Mouse (Mus musculus) CH12.LX (cell line): ENCODE measurements at regions not wholly inside any gene's neighbourhood (a gene's known extent, or its start where the extent isn't known, plus 50 kb on each side); places are given as distances from the start of the nearest gene placed in this dataset.

Experiments used
- DNase-seq: peaks from one replicate; pipeline ENCODE4 v3.0.0-alpha.2; 2013; ENCODE audit errors: extremely low read depth
- H3K27ac ChIP-seq: 2 replicates; pipeline ENCODE4 v1.5.1; 2012; ENCODE audit warnings: low read depth, mild to moderate bottlenecking, control low read depth, moderate library complexity; ENCODE audit not compliant: insufficient read depth
- H3K27me3 ChIP-seq: replicated peaks from 2 replicates; pipeline ENCODE3; 2012; ENCODE audit warnings: inconsistent platforms
- H3K36me3 ChIP-seq, 2 experiments: replicated peaks in 1 of 2; 2 replicates each; pipeline versions ENCODE3 to v1.6.1; 2012; ENCODE audit warnings: inconsistent platforms in 1 of 2, low read length in 1 of 2, mild to moderate bottlenecking in 1 of 2, mixed read lengths in 1 of 2, moderate library complexity in 1 of 2; ENCODE audit not compliant: control insufficient read depth in 1 of 2, insufficient read depth in 1 of 2
- H3K4me1 ChIP-seq, 2 experiments: 2 replicates each; pipeline ENCODE4 v1.6.1; 2012; ENCODE audit warnings: inconsistent platforms in 1 of 2, moderate library complexity in 1 of 2; ENCODE audit not compliant: insufficient read depth in 2 of 2, control insufficient read depth in 1 of 2
- H3K4me2 ChIP-seq: 2 replicates; pipeline ENCODE4 v1.6.1; 2012; ENCODE audit warnings: low read depth, mild to moderate bottlenecking, control low read depth; ENCODE audit not compliant: poor library complexity, insufficient read depth, severe bottlenecking
- H3K4me3 ChIP-seq, 3 experiments: fragments of 150-350 bp in 1 of 3; sonication (generic) in 1 of 3; replicated peaks in 1 of 3; 2 replicates each; pipeline versions ENCODE3 to v1.5.1; 2011 to 2012; ENCODE audit warnings: low read depth in 2 of 3, low read length in 2 of 3, mild to moderate bottlenecking in 2 of 3, moderate library complexity in 2 of 3, control low read depth in 1 of 3, improper control_type of control experiment in 1 of 3, inconsistent platforms in 1 of 3, mixed read lengths in 1 of 3; ENCODE audit not compliant: poor library complexity in 1 of 3
- H3K79me2 ChIP-seq: replicated peaks from 2 replicates; pipeline ENCODE4 v1.6.1; 2012; ENCODE audit warnings: mild to moderate bottlenecking, moderate library complexity; ENCODE audit not compliant: control insufficient read depth, poor library complexity, insufficient read depth, severe bottlenecking; ENCODE audit errors: extremely low read depth
- H3K9ac ChIP-seq: 2 replicates; pipeline ENCODE4 v1.6.1; 2012; ENCODE audit warnings: low read depth, mild to moderate bottlenecking, control low read depth, moderate library complexity; ENCODE audit not compliant: insufficient read depth
- H3K9me3 ChIP-seq: replicated peaks from 2 replicates; pipeline ENCODE3; 2012; ENCODE audit warnings: low read length, inconsistent platforms, mixed read lengths
- BHLHE40 ChIP-seq: IDR thresholded peaks from 2 replicates; pipeline ENCODE4 v1.6.1; 2011; ENCODE audit warnings: mild to moderate bottlenecking, low read depth, low read length, improper control_type of control experiment
- CHD2 ChIP-seq: IDR thresholded peaks from 2 replicates; pipeline ENCODE4 v1.6.1; 2011; ENCODE audit warnings: low read length, improper control_type of control experiment
- CTCF ChIP-seq, 2 experiments: IDR thresholded peaks in 1 of 2; conservative IDR thresholded peaks in 1 of 2; 2 replicates each; pipeline ENCODE4 v1.5.1; 2011 to 2012; ENCODE audit warnings: low read depth in 2 of 2, low read length in 2 of 2, improper control_type of control experiment in 1 of 2, inconsistent platforms in 1 of 2, mild to moderate bottlenecking in 1 of 2, moderate library complexity in 1 of 2
- ELF1 ChIP-seq: IDR thresholded peaks from 2 replicates; pipeline ENCODE4 v1.6.1; 2014; ENCODE audit warnings: low read depth, mild to moderate bottlenecking, inconsistent platforms, low read length, improper control_type of control experiment
- EP300 ChIP-seq: IDR thresholded peaks from 2 replicates; pipeline ENCODE4 v1.6.1; 2011; ENCODE audit warnings: low read length, improper control_type of control experiment
- ETS1 ChIP-seq: conservative IDR thresholded peaks from 2 replicates; pipeline ENCODE4 v1.6.1; 2012; ENCODE audit warnings: low read depth, mild to moderate bottlenecking, inconsistent platforms, low read length, improper control_type of control experiment, moderate library complexity
- HCFC1 ChIP-seq: IDR thresholded peaks from 2 replicates; pipeline ENCODE4 v1.6.1; 2012; ENCODE audit warnings: low read depth, mild to moderate bottlenecking, inconsistent platforms, low read length, improper control_type of control experiment
- IRF4 ChIP-seq: IDR thresholded peaks from 2 replicates; pipeline ENCODE4 v1.6.1; 2014; ENCODE audit warnings: low read depth, mild to moderate bottlenecking, inconsistent platforms, low read length, improper control_type of control experiment
- JUND ChIP-seq: conservative IDR thresholded peaks from 2 replicates; pipeline ENCODE4 v1.6.1; 2011; ENCODE audit warnings: low read depth, low read length, improper control_type of control experiment
- KAT2A ChIP-seq: IDR thresholded peaks from 2 replicates; pipeline ENCODE4 v1.6.1; 2012; ENCODE audit warnings: low read length, improper control_type of control experiment, inconsistent platforms; ENCODE audit not compliant: insufficient replicate concordance
- MAX ChIP-seq: IDR thresholded peaks from 2 replicates; pipeline ENCODE4 v1.6.1; 2011; ENCODE audit warnings: low read length, improper control_type of control experiment
- MAZ ChIP-seq: IDR thresholded peaks from 2 replicates; pipeline ENCODE4 v1.6.1; 2012; ENCODE audit warnings: low read depth, mild to moderate bottlenecking, inconsistent platforms, low read length, improper control_type of control experiment, moderate library complexity
- MXI1 ChIP-seq: IDR thresholded peaks from 2 replicates; pipeline ENCODE4 v1.6.1; 2011; ENCODE audit warnings: mild to moderate bottlenecking, low read depth, low read length, improper control_type of control experiment
- MYC ChIP-seq: IDR thresholded peaks from 2 replicates; pipeline ENCODE4 v1.6.1; 2011; ENCODE audit warnings: low read depth, mild to moderate bottlenecking, improper control_type of control experiment, low read length
- NELFE ChIP-seq: IDR thresholded peaks from 2 replicates; pipeline ENCODE4 v1.6.1; 2011; ENCODE audit warnings: low read depth, low read length, improper control_type of control experiment
- NRF1 ChIP-seq: IDR thresholded peaks from 2 replicates; pipeline ENCODE4 v1.6.1; 2014; ENCODE audit warnings: low read depth, mild to moderate bottlenecking, inconsistent platforms, low read length, improper control_type of control experiment, moderate library complexity
- PAX5 ChIP-seq: IDR thresholded peaks from 2 replicates; pipeline ENCODE4 v1.6.1; 2012; ENCODE audit warnings: low read length, inconsistent platforms, mixed read lengths
- POLR2A ChIP-seq: IDR thresholded peaks from 2 replicates; pipeline ENCODE4 v1.6.1; 2011; ENCODE audit warnings: low read depth, mild to moderate bottlenecking, improper control_type of control experiment, low read length
- POLR2AphosphoS2 ChIP-seq: IDR thresholded peaks from 2 replicates; pipeline ENCODE4 v1.6.1; 2011; ENCODE audit warnings: low read depth, low read length, improper control_type of control experiment
- RCOR1 ChIP-seq: conservative IDR thresholded peaks from 2 replicates; pipeline ENCODE4 v1.6.1; 2012; ENCODE audit warnings: low read depth, mild to moderate bottlenecking, inconsistent platforms, low read length, improper control_type of control experiment
- SIN3A ChIP-seq: IDR thresholded peaks from 2 replicates; pipeline ENCODE4 v1.6.1; 2012; ENCODE audit warnings: low read length, improper control_type of control experiment, inconsistent platforms
- TBP ChIP-seq: conservative IDR thresholded peaks from 2 replicates; pipeline ENCODE4 v1.6.1; 2011; ENCODE audit warnings: low read depth, low read length, improper control_type of control experiment
- TCF12 ChIP-seq: IDR thresholded peaks from 2 replicates; pipeline ENCODE4 v1.6.1; 2014; ENCODE audit warnings: low read depth, mild to moderate bottlenecking, inconsistent platforms, low read length, improper control_type of control experiment
- UBTF ChIP-seq: IDR thresholded peaks from 2 replicates; pipeline ENCODE4 v1.6.1; 2012; ENCODE audit warnings: low read depth, mild to moderate bottlenecking, inconsistent platforms, low read length, improper control_type of control experiment, moderate library complexity
- USF1 ChIP-seq: IDR thresholded peaks from 2 replicates; pipeline ENCODE4 v1.6.1; 2014; ENCODE audit warnings: low read depth, mild to moderate bottlenecking, inconsistent platforms, low read length, improper control_type of control experiment
- USF2 ChIP-seq: conservative IDR thresholded peaks from 2 replicates; pipeline ENCODE4 v1.6.1; 2011; ENCODE audit warnings: low read depth, low read length, improper control_type of control experiment
- ZC3H11A ChIP-seq: IDR thresholded peaks from 2 replicates; pipeline ENCODE4 v1.6.1; 2012; ENCODE audit warnings: low read depth, mild to moderate bottlenecking, inconsistent platforms, low read length, improper control_type of control experiment
- ZMIZ1 ChIP-seq: IDR thresholded peaks from 2 replicates; pipeline ENCODE4 v1.6.1; 2012; ENCODE audit warnings: low read depth, mild to moderate bottlenecking, inconsistent platforms, low read length, improper control_type of control experiment
- ZNF384 ChIP-seq: IDR thresholded peaks from 2 replicates; pipeline ENCODE4 v1.6.1; 2012; ENCODE audit warnings: low read depth, low read length, improper control_type of control experiment, inconsistent platforms
- dilution Hi-C: fragments of 300-500 bp; cut with MboI; formaldehyde crosslinking; loops from 2 replicates; pipeline ENCODE4 v1.14.3; 2020; ENCODE audit warnings: low sequenced_read_pairs; ENCODE audit not compliant: extremely low pct_unique_long_range_greater_than_20kb, extremely low pct_ligation_motif_present
- in situ Hi-C: fragments of 300-500 bp; cut with MboI; formaldehyde crosslinking; loops from 3 replicates; pipeline ENCODE4 v1.14.3; 2019; ENCODE audit warnings: low sequenced_read_pairs, low pct_ligation_motif_present, low pct_unique_long_range_greater_than_20kb, mixed read lengths

DNA sequence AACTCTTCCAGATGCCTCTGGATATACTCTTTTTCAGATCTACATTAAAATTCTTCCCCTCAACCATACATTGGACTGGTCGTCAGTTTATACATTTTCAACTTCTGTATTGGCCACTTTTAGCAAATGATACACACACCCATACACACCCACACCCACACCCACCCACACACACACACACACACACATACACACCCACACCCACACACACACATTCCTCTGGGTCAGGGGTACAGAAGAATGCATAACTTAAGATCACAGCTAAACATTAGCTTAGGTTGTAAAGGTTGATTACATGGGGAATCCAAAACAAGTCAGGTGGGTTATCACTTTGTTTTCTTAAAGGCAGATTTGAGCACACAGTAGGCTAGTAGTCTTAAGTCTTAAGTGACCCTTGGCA lies 75.9 kb upstream of the Gm6657 start:
- Histone ChIP-seq H3K9ac (no peak overlapping the region), H3K27ac (no peak overlapping the region), H3K4me1 (no peaks in the 10 kb centered on the region), H3K4me3 (no peak overlapping the region), H3K27me3 (no peaks in the 10 kb centered on the region), H3K36me3 (no peaks in the 10 kb centered on the region), H3K9me3 (no peaks in the 10 kb centered on the region), H3K79me2 (no peaks in the 10 kb centered on the region), H3K4me2 (no peak overlapping the region)
- dilution Hi-C loops (no loop called here), in situ Hi-C loops (no loop called here)
- TF ChIP-seq NRF1 (no peak), CTCF (conservative IDR thresholded peaks at IDR 0.05 in 1 of 2, IDR thresholded peaks at IDR 0.05 in 1 of 2; ENCODE audit: low read depth in 2 of 2, low read length in 2 of 2) (no peak), TCF12 (no peak), JUND (no peak), NELFE (no peak), ETS1 (no peak), PAX5 (no peak), KAT2A (no peak), HCFC1 (no peak), RCOR1 (no peak), MAZ (no peak), MYC (no peak), MXI1 (no peak), ELF1 (no peak), POLR2AphosphoS2 (no peak), MAX (no peak), CHD2 (no peak), USF2 (no peak)
- no peak for DNase-seq

DNA sequence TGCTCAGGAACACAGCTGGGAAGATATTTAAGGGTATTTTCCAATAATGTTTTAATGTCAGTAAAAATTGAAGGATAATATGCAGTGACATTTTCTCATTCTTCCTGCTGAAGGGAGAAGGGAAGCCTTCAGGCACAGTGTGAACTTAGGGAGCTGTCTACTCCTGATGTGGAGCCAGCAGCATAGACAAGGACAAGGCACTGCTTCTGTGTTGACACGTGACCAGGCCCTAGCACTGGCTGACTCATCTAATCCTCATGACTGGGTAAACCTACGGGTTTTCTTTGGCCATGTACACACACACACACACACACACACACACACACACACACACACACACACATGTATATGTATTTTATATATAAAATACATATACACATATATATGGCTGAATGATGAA lies 74.8 kb upstream of the Gm6657 start:
- TF ChIP-seq ZC3H11A (no peak), POLR2A (no peak), SIN3A (no peak), MAX (no peak), JUND (no peak), IRF4 (no peak), TCF12 (no peak), TBP (no peak), ELF1 (no peak), MAZ (no peak), ZNF384 (no peak), ETS1 (no peak), RCOR1 (no peak), USF1 (no peak), EP300 (no peak), UBTF (no peak), MXI1 (no peak), BHLHE40 (no peak), MYC (no peak), ZMIZ1 (no peak)
- TF ChIP-seq, all 38 proteins: peak for 0
- Histone ChIP-seq H3K4me1 (no peaks in the 10 kb centered on the region), H3K36me3 (no peaks in the 10 kb centered on the region), H3K79me2 (no peaks in the 10 kb centered on the region), H3K27me3 (no peaks in the 10 kb centered on the region), H3K27ac (no peak overlapping the region), H3K4me3 (no peak overlapping the region), H3K4me2 (no peak overlapping the region), H3K9me3 (no peaks in the 10 kb centered on the region), H3K9ac (no peak overlapping the region)
- in situ Hi-C loops: no loop called here
- DNase-seq: no peak
- dilution Hi-C loops: no loop called here
